Mouse (Mus musculus) splenic B cell, adult 2 months (primary cell): Measurements from ENCODE around the gene Gm12830.

ENCODE experiments used
- DNase-seq: peaks from one replicate; pipeline ENCODE4 v3.0.0-alpha.2; 2011; ENCODE audit warnings: low read depth, low spot score
- H3K27me3 ChIP-seq: 2 replicates; pipeline ENCODE4 v1.6.1; 2012; ENCODE audit warnings: mild to moderate bottlenecking, low read length, moderate library complexity, mixed read lengths; ENCODE audit not compliant: control insufficient read depth, poor library complexity, insufficient read depth, severe bottlenecking
- H3K36me3 ChIP-seq: 2 replicates; pipeline ENCODE4 v1.6.1; 2012; ENCODE audit warnings: mild to moderate bottlenecking, low read length, moderate library complexity, mixed read lengths; ENCODE audit not compliant: control insufficient read depth, poor library complexity, insufficient read depth, severe bottlenecking

Gm12830 gene

DNA sequence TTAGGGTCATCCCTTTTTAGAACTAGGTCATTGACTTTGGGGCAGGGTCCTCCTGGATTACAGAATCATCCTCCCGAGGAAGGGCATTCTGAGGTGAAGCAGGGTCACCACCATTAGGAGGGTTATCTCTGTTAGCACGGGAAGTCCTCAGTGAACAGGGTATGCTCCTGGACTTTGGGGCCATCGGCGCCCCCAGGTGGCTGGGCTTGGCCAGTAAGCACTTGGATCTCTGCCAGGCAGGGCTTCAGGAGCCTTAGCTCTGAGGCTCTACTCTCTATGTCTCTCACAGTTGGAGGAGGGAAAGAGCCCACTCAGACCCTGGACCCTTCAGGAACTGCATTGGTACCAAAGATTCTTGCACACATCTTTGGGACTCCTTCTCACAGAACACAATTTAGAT is 76.3 kb downstream of the Gm12830 start:
- Histone ChIP-seq H3K36me3 (no peaks in the 10 kb centered on the region), H3K27me3 (no peaks in the 10 kb centered on the region)
- peak; percentile 53 for DNase-seq

DNA sequence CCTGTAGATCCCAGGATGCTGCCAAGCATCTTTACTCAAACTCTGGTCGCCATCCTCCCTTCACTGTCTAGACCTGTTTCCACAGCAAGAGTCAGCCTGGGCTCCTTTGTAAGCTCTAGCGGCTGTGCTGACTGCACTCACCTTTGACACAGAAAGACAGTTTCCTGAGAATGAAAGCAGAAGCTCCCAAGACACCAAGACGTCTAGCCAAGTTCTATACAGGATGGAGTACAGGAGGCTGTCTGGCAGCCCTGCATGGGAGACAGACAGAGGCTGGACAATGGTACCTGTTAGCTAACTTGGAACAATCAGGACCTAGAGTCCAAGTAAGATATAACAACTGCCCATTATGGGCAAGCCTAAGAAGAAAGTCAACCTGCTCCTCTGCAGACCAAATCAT is 78.4 kb downstream of the Gm12830 start:
- H3K27me3 ChIP-seq, result 0 out of 2 replicates have a peak, but pooled peaks cover 7% of the 10 kb centered on the region
- no peaks in the 10 kb centered on the region for H3K36me3 ChIP-seq
- no peak for DNase-seq

DNA sequence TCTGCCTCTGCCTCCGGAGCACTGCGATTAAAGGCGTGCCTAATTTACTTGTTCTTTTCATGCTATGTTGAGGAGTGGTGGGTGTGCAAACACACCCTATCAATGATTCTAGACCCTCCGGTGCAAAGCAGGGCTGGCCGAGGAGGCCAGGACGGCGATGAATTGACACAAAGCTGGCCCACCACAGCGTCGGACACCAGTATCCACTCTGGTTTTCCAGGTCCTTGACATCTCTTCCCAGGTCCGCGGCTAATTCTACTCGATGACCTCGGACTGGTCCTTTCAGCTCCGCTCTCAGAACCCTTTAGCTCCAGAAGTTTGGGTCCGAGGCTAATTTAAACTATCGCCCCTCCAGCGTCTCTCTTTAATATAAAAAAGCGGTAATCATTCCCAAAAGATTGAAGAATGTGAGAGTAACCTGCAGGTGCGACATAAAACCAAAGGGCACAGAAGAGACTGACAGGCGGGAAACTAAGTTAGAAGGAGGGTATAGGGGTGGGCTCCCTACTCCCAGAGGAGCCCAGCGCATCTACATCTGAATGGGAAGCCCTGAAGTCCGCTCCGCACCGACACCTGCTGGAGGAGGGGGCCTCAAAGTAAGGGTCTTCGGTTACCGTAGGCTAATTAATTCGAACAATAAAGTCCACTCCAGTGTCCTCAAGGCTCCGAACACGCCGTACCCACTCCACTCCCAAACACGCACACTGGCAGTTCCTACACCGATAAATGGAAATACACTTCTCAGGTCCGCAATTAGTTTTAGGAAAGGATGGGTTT is 79.5 kb downstream of the Gm12830 start:
- no peak for DNase-seq
- H3K36me3 ChIP-seq, result no peaks in the 10 kb centered on the region
- 0 out of 2 replicates have a peak, but pooled peaks cover 7% of the 10 kb centered on the region for H3K27me3 ChIP-seq

DNA sequence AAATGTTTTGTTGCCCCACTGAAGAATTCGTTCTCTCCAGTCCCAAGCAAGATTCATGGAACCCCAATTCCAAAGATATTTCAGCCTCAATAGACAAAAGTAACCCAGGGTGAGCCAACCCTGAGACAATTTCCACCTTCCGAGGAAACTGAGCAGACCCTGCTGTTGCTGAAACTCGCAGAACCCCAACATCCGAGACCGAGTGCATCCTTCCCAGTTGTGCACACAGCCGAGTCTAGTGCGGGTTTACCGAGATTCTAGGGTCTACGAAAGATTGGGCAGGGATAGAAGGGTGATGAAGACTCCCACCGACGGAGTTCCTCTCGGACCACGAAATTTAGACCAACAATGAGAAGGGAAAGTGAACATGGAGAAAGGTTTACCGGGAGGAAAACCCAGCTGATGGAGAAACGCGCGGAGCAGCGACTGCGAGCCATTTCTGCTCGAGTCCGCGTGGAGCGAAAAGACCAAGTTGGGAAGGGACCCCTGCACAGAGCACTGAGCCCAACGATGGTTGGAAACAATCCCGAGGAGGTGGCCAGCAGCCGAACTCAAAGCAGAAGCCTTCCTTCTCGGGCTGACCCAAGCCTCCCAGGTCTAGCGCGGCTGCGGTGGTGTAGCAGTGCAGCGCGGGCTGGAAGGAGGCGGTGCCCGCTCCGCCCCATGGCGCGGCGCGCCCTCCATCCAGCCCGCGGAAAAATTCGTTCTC is 80.3 kb downstream of the Gm12830 start:
- peak; percentile 41 for DNase-seq
- 0 out of 2 replicates have a peak, but pooled peaks cover 7% of the 10 kb centered on the region for H3K27me3 ChIP-seq
- H3K36me3 ChIP-seq, result no peaks in the 10 kb centered on the region

DNA sequence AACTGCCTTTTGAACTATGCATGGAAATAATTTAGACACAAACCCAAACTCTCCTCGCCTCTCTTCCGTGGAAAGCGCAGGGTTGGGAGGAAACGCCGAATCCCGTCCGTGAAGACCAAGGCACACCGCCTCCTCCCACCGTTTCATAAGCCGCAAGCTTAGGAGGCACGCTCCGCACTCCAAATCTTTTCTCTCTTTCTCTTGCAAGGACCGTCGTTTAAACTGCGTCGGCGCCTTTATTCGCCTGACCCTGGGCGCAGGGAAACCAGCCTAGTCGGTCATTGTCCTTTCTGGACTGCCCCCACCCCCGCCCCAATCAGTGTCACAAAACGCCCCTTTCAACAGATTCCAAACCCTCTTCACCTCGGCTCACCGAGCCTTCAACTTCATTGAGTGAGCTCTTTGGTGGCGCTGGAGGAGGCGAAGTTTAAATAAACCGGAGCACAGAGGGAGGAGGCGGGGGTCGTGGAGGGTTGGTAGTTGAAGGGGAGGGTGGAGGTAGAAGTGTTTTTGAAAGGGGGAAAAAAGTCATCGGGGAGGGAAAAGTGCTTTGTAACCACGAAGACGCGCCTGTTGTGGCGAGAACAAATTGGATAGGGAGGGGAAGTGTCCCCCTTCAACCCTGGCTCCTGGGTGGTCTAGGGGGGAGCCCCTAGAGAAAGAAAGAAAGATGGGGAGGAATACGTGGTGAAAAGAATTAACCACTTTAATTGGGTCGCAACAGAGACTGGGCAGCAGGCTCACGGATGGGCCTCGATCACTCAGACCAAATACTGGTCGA is 81.3 kb downstream of the Gm12830 start:
- H3K36me3 ChIP-seq, result no peaks in the 10 kb centered on the region
- peak; percentile 23 for DNase-seq
- H3K27me3 ChIP-seq, result peaks cover 10% of the 10 kb centered on the region; the same call in 1 of the 2 replicates

DNA sequence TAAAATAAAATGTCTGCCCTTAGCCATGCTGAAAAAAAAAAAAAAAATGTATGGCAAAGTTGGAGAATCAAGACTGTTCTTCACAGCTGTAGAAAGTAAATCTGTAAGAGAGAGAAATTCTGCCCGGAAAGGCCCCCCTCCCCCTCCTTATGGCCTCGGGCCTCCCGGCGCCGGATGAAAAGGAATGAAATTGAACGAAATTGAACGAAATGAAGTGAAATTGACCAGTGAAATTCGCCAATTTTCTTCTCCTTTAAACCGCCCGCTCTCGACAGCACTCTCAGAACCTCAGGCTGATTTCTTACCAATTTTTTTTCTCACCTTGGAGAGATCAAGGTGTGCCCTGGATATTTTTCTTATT is 81.9 kb downstream of the Gm12830 start:
- H3K36me3 ChIP-seq, result no peaks in the 10 kb centered on the region
- DNase-seq, result peak; percentile 21
- peaks cover 10% of the 10 kb centered on the region; the same call in 1 of the 2 replicates for H3K27me3 ChIP-seq

DNA sequence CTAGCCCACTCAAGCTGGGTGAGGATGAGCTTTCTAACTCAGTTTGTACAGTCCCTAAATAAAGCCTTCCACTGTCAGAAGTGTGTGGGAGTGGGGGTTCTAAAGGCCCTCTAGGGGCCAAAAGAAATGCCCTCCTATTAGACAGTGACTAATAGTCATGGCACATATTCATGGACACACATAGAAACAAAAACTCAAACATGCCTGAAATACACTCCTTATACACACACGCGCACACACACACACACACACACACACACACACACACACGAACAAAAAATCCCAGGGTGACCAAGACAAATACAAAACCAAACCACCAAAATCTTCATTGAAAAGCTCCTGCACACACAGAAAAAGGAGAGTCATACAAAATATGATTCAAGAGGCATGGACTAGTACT is 84.0 kb downstream of the Gm12830 start:
- Histone ChIP-seq H3K27me3 (peaks cover 10% of the 10 kb centered on the region; the same call in 1 of the 2 replicates), H3K36me3 (no peaks in the 10 kb centered on the region)
- no peak for DNase-seq
